Mouse (Mus musculus) forebrain, embryonic 10.5 days (tissue): ENCODE results near the gene Olfr698. TPM values are rescaled to one million over a fixed set of nuclear protein-coding genes. Genes with fewer than 3 reads are reported as not detected.
"Not testable (repeated sequence)": the region's sequence is repeated elsewhere in the genome, so short reads cannot be mapped to it uniquely, and the experiment has no call there.

Experiments
- DNase-seq: peaks from one replicate; pipeline ENCODE4 v3.0.0-alpha.2; 2017; ENCODE audit warnings: low spot score; ENCODE audit errors: extremely low spot score
- H3K27ac ChIP-seq: fragments of 300-500 bp; sonication (generic); 2 replicates; pipeline ENCODE4 v1.5.1; 2016; ENCODE audit warnings: mild to moderate bottlenecking
- H3K27me3 ChIP-seq: fragments of 300-500 bp; sonication (generic); 2 replicates; pipeline ENCODE4 v1.6.1; 2016; ENCODE audit warnings: mild to moderate bottlenecking; ENCODE audit not compliant: poor library complexity, severe bottlenecking
- H3K36me3 ChIP-seq: fragments of 300-500 bp; sonication (generic); replicated peaks from 2 replicates; pipeline ENCODE4 v1.6.1; 2016; ENCODE audit warnings: mild to moderate bottlenecking, moderate library complexity
- H3K4me1 ChIP-seq: fragments of 300-500 bp; sonication (generic); 2 replicates; pipeline ENCODE4 v1.6.1; 2016
- H3K4me3 ChIP-seq: fragments of 300-500 bp; sonication (generic); 2 replicates; pipeline ENCODE4 v1.5.1; 2016; ENCODE audit warnings: mild to moderate bottlenecking, moderate library complexity
- H3K9me3 ChIP-seq: fragments of 300-500 bp; sonication (generic); 2 replicates; pipeline ENCODE4 v1.6.1; 2016; ENCODE audit warnings: mild to moderate bottlenecking, moderate library complexity
- WGBS: fragments of 180-500 bp; shearing (Covaris S2); methylation state at CpG from one replicate; pipeline ENCODE4 v1.1.7; 2016; 5-methylcytosine and 5-hydroxymethylcytosine counted together
- polyA plus RNA-seq: library from polyadenylated mRNA; unstranded; fragments of >200 nt; fragmentation: Nextera tagmentation; extraction: Ambion mirVana; gene quantifications from 2 replicates; pipeline ENCODE4 v1.2.1, GENCODE M21; 2016

The Olfr698 gene
- polyA plus RNA-seq: not detected in 2 replicates

DNA sequence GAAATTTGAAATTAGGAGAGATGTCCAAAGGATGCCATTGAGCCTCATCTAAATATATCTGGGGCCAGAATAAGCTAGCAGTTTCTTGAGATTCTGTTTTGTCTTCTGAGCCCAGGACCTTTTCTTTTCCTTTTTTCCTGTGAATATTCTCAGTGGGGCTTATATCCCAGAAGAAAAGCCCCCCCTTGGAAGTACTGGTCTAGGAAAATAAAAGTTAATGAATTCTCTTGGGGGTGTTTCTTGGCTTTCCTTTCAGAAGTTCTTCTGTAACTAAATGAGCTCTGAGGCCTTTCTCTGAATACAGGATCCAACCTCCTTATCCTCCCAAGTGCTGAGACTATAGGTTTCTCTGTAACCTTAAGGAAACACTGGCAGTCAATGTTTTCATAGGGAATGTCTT lies at the start of gene Olfr698:
TSS of gene Olfr698 (minus strand) at position 101 of the 400 bp plus-strand sequence.
- no peaks in the 10 kb centered on the region for H3K27me3 ChIP-seq
- no peak within 1 kb of the TSS for H3K27ac ChIP-seq
- no peaks in the 10 kb centered on the region for H3K9me3 ChIP-seq
- DNase-seq: no peak
- no peaks in the 10 kb centered on the region for H3K4me1 ChIP-seq
- H3K36me3 ChIP-seq: no peaks in the 10 kb centered on the region
- H3K4me3 ChIP-seq: no peak within 1 kb of the TSS

DNA sequence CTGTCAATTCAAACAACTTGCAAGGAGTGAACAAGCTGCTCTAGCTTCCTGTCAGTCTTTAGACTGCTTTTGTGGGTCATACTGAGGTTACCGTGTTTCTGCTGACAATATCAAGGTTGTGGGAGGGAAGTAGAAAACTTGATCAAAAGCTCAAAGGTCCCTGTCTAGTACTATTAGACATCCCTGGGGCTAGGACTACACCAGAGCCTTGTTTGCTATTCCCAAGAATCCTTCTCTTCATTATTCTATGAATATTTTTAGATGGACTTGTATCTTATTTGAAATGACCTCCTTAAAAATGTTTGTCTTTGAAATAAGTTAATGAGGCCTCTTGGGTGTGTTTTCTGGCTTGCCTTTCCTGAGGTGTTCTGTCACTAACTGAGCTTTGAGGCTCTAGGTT lies 37.9 kb upstream of the Olfr698 start, which contains the start of gene Olfr699:
TSS of gene Olfr699 (minus strand) at position 101 of the 400 bp plus-strand sequence.
- no peak within 1 kb of the TSS for H3K27ac ChIP-seq
- H3K36me3 ChIP-seq: no peaks in the 10 kb centered on the region
- no peaks in the 10 kb centered on the region for H3K27me3 ChIP-seq
- no peaks in the 10 kb centered on the region for H3K9me3 ChIP-seq
- 92% methylated on average over 1 of the region's 1 CpGs for whole genome bisulfite sequencing
- H3K4me3 ChIP-seq: no peak within 1 kb of the TSS
- H3K4me1 ChIP-seq: no peaks in the 10 kb centered on the region
- DNase-seq: no peak

DNA sequence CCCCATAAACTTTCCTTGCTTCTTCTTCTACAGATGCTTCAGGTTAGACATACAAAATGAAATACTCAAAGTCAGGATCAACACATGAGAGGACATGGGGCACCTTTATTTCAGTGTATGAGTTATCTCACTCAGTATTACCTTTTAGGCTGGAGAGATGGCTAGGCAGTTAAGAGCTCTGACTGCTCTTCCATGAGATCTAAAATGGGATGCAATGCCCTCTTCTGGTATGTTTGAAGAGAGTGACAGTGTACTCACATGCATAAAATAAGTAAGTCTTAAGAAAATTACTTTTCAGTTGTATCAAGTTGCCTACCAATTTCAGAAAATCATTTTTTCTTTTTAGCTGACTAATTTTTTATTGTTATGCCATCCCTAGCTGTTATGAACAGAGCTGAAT lies 33.1 kb upstream of the Olfr698 start:
- no peaks in the 10 kb centered on the region for H3K9me3 ChIP-seq
- H3K27ac ChIP-seq: no peak overlapping the region
- H3K27me3 ChIP-seq: no peaks in the 10 kb centered on the region
- H3K4me3 ChIP-seq: no peak overlapping the region
- no peaks in the 10 kb centered on the region for H3K4me1 ChIP-seq
- no peaks in the 10 kb centered on the region for H3K36me3 ChIP-seq
- no peak for DNase-seq

GRCm38 (mm10) chr7:106761008-106761407 lies 5.8 kb upstream of the Olfr698 start:
- not testable (repeated sequence) for H3K27me3 ChIP-seq, H3K9me3 ChIP-seq, DNase-seq, H3K27ac ChIP-seq, H3K4me1 ChIP-seq, H3K4me3 ChIP-seq, H3K36me3 ChIP-seq
- 93% methylated on average over 2 of the region's 2 CpGs for WGBS

DNA sequence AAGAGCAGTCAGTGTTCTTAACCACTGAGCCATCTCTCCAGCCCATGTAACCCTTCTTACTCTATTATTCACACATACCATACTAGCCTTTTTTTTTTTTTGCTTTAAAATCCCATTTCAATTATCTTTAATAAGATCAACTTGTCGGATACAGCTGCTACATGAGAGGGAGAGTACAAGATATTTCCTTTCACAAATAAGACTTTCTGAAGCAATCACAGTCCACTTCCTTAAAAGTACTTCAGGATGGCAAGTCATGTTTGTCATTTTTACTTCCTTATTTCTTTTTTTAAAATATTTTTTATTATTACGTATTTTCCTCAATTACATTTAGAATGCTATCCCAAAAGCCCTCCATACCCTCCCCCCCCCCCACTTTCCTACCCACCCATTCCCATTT lies 3.6 kb upstream of the Olfr698 start:
- Histone ChIP-seq H3K27ac (no peak overlapping the region), H3K27me3 (no peaks in the 10 kb centered on the region), H3K4me1 (no peaks in the 10 kb centered on the region), H3K36me3 (no peaks in the 10 kb centered on the region), H3K9me3 (peaks cover 7% of the 10 kb centered on the region; the same call in 1 of the 2 replicates), H3K4me3 (no peak overlapping the region)
- WGBS: 92% methylated on average over 2 of the region's 2 CpGs
- DNase-seq: no peak

GRCm38 (mm10) chr7:106745811-106746210 lies 9.4 kb downstream of the Olfr698 start:
- DNase-seq: no peak
- Histone ChIP-seq H3K9me3 (no peaks in the 10 kb centered on the region), H3K36me3 (no peaks in the 10 kb centered on the region), H3K27me3 (no peaks in the 10 kb centered on the region), H3K4me1 (no peaks in the 10 kb centered on the region), H3K4me3 (no peak overlapping the region), H3K27ac (no peak overlapping the region)
- 93% methylated on average over 5 of the region's 5 CpGs for WGBS

DNA sequence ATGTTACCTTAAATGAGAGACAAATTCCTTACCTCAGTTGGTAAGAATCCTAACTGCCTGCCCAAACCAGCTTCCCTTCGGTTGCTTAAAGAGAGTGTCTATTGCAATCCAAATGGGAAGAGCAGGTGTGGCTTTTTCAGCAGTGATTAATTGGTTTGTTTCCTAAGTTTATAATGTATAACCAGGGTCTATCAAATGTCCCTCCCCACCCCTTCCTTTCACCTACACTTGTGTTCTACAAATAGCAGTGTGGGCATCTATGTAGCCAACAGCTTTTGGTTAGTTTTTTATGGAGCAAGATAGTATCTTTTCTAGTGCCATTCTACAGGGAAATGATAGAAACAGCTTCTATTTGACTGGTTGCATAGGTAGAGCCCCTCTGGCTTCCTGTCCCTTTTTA lies 12.9 kb downstream of the Olfr698 start, which contains the start of gene Olfr697:
TSS of gene Olfr697 (minus strand) at position 101 of the 400 bp plus-strand sequence.
- H3K27me3 ChIP-seq: no peaks in the 10 kb centered on the region
- WGBS: 93% methylated on average over 1 of the region's 1 CpGs
- no peak within 1 kb of the TSS for H3K27ac ChIP-seq
- H3K4me1 ChIP-seq: no peaks in the 10 kb centered on the region
- H3K4me3 ChIP-seq: no peak within 1 kb of the TSS
- no peaks in the 10 kb centered on the region for H3K36me3 ChIP-seq
- no peak for DNase-seq
- H3K9me3 ChIP-seq: no peaks in the 10 kb centered on the region

- Histone ChIP-seq H3K36me3 (no peaks in the 10 kb centered on the region), H3K27ac (no peak overlapping the region), H3K9me3 (no peaks in the 10 kb centered on the region), H3K4me3 (no peak overlapping the region), H3K4me1 (no peaks in the 10 kb centered on the region), H3K27me3 (no peaks in the 10 kb centered on the region)
- no peak for DNase-seq
These were observed 18.2 kb downstream of the Olfr698 start for GRCm38 (mm10) chr7:106737028-106737427.

DNA sequence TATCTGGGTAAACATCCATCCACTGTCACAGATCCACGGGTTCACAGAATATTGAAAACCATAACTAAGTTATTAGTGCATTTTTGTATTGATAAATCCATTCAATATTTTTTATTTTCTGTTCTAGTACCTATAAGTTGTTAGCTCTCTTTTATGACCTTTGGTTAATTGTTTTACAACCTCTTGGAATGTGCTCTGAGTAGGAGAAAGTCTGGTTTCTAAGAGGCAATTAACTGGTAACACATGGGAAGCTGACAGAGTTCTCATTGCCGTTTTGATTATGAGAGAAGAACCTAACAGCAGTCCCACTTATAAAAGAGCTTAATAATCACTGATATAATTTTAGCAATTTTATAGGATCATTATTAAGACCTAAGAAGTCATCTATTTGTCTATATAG lies 21.5 kb downstream of the Olfr698 start:
- no peaks in the 10 kb centered on the region for H3K36me3 ChIP-seq
- H3K4me3 ChIP-seq: no peak overlapping the region
- no peaks in the 10 kb centered on the region; the same call in 1 of the 2 replicates for H3K9me3 ChIP-seq
- 86% methylated on average over 2 of the region's 2 CpGs for WGBS
- no peaks in the 10 kb centered on the region for H3K4me1 ChIP-seq
- DNase-seq: no peak
- H3K27me3 ChIP-seq: no peaks in the 10 kb centered on the region
- no peak overlapping the region for H3K27ac ChIP-seq

DNA sequence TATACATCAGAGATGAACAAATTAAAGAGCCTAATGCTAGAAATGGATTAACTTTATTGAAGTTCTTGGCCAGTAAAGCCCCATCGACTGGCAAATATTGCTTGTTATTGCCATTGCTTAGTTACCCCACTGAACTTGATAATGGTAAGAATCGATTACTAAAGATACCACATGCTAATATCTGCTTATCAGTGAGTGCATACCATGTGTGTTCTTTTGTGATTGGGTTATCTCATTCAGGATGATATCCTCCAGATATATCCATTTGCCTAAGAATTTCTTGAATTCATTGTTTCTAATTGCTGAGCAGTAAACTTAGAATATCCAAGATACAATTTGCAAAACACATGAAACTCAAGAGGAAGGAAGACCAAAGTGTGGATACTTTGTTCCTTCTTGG lies 29.5 kb downstream of the Olfr698 start:
- H3K4me3 ChIP-seq, DNase-seq, H3K27me3 ChIP-seq, H3K36me3 ChIP-seq, H3K4me1 ChIP-seq, H3K9me3 ChIP-seq, H3K27ac ChIP-seq: not testable (repeated sequence)
- 95% methylated on average over 2 of the region's 2 CpGs for WGBS

- Histone ChIP-seq H3K27me3 (no peaks in the 10 kb centered on the region), H3K4me1 (no peaks in the 10 kb centered on the region), H3K4me3 (no peak within 1 kb of the TSS), H3K36me3 (no peaks in the 10 kb centered on the region), H3K27ac (no peak within 1 kb of the TSS), H3K9me3 (no peaks in the 10 kb centered on the region)
- DNase-seq: no peak
These were observed 38.9 kb downstream of the Olfr698 start, which contains the start of gene Olfr695 for GRCm38 (mm10) chr7:106716296-106716695. Gene Olfr695, minus strand, starts transcription at chr7:106716396.

DNA sequence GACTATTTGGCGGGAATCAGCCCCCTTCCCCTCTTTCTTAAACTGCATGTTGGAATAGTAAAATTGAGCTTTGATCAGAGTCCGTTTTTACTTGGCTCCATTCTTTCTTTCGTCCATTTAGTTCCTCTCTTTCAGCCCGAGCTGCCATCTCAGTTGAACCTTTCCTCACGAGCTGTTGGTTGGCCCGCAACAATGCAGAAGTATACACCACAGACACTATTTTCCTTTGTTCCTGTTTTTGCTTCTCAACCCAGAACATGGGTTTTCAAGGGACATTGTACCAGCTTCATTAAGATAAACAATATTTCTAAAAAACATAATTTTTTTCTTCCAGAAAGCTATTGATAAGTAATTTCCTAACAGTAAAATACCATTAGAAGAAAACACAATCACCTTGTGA lies 43.7 kb downstream of the Olfr698 start:
- 91% methylated on average over 6 of the region's 6 CpGs for whole genome bisulfite sequencing
- H3K4me3 ChIP-seq: no peak overlapping the region
- no peak for DNase-seq
- H3K36me3 ChIP-seq: no peaks in the 10 kb centered on the region
- H3K27ac ChIP-seq: no peak overlapping the region
- H3K27me3 ChIP-seq: no peaks in the 10 kb centered on the region
- no peaks in the 10 kb centered on the region for H3K4me1 ChIP-seq
- no peaks in the 10 kb centered on the region for H3K9me3 ChIP-seq

- whole genome bisulfite sequencing: 95% methylated on average over 10 of the region's 10 CpGs
- H3K4me1 ChIP-seq, DNase-seq, H3K27me3 ChIP-seq, H3K9me3 ChIP-seq, H3K4me3 ChIP-seq, H3K36me3 ChIP-seq, H3K27ac ChIP-seq: not testable (repeated sequence)
These were observed 47.5 kb downstream of the Olfr698 start for GRCm38 (mm10) chr7:106707705-106708104.
